Mouse (Mus musculus) embryonic fibroblast, embryonic 13.5 days (primary cell): ENCODE measurements around the gene Dhx57.

ENCODE experiments used
- CTCF ChIP-seq: IDR thresholded peaks from 2 replicates; pipeline ENCODE4 v1.5.1; 2011; ENCODE audit warnings: mild to moderate bottlenecking, control low read depth, low read length, moderate library complexity, borderline replicate concordance; ENCODE audit not compliant: insufficient read depth
- POLR2A ChIP-seq: IDR thresholded peaks from 2 replicates; pipeline ENCODE4 v1.6.1; 2011; ENCODE audit warnings: low read depth, mild to moderate bottlenecking, control low read depth, low read length, moderate library complexity

- no peak for TF ChIP-seq CTCF
- no peak for TF ChIP-seq POLR2A
Measured at GRCm38 (mm10) chr17:80279340-80280070, 10.8 kb downstream of the Dhx57 start.
